Mouse (Mus musculus) E14TG2a.4 (cell line): Measurements from ENCODE around the gene Gramd4.

Experiments
- CTCF ChIP-seq: conservative IDR thresholded peaks from 2 replicates; pipeline ENCODE4 v1.5.1; 2014; ENCODE audit warnings: low read length
- POU5F1 ChIP-seq: IDR thresholded peaks from 2 replicates; pipeline ENCODE4 v1.6.1; 2014; ENCODE audit warnings: low read length, borderline replicate concordance

DNA sequence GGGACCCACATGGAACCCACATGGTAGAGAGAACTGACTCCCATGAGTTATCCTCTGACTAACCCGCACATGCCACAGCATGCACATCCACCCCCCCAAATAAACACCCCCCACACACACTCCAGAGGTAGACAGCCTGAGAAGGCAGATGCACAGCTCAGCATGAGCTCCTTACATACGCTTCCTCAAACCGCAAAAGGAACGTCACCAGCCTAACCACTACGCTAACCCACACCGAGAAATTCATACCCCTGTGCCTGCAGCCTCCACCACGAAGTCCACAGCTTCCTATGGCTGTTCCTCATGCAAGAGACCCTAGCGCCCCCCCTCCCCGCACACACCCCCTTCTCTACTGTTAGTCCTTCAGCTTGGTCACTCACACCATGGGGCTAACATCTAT, 35.5 kb upstream of the Gramd4 start:
- no peak for TF ChIP-seq CTCF
- TF ChIP-seq POU5F1 = no peak
